Mouse (Mus musculus): ENCODE measurements around the gene Cdk14.

DNA sequence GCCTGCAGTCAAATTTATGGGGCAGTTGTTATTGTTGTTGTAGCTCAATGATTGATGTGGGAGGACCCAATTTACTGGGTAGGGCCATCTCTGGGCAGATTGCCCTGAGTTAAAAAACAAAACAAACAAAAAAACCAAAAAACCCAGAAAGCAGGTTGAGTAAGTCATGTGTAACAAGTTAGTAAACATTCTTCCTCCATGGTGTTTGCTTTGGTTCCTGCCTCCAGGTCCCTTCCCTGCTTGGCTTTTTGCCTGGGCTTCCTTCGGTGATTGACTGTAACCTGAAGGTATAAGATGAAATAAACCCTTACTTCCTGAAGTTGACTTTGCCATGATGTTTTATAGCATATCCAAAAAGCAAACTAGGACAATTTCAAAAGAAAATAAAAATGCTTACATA is 377.4 kb downstream of the Cdk14 start:
- TF ChIP-seq CTCF (IDR thresholded peaks at IDR 0.05; ENCODE audit: control insufficient read depth, insufficient read depth, insufficient replicate concordance, low read depth, low read length) (no peak), POLR2A (IDR thresholded peaks at IDR 0.05; ENCODE audit: control insufficient read depth, low read depth, low read length) (no peak)

Data from testis, adult 2 months (tissue).